Mouse (Mus musculus) kidney, embryonic 15.5 days (tissue): ENCODE data around the gene Urm1. TPM values are rescaled to one million over a fixed set of nuclear protein-coding genes. Genes with fewer than 3 reads are reported as not detected.
A peak's percentile ranks its signal among the peaks of the same experiment; 100 is the strongest.

ENCODE experiments used
- ATAC-seq: fragments of 200-750 bp; cut with Nextera tagmentation; replicated peaks from 2 replicates; pipeline ENCODE4 v1.8.0; 2017; ENCODE audit warnings: moderate TSS enrichment; ENCODE audit not compliant: low FRiP score
- H3K27ac ChIP-seq: fragments of 300-500 bp; sonication (generic); 2 replicates; pipeline ENCODE4 v1.5.1; 2015; ENCODE audit warnings: mild to moderate bottlenecking, inconsistent platforms
- H3K27me3 ChIP-seq: fragments of 300-500 bp; sonication (generic); 2 replicates; pipeline ENCODE4 v1.6.1; 2015; ENCODE audit warnings: inconsistent platforms
- H3K36me3 ChIP-seq: fragments of 300-500 bp; sonication (generic); 2 replicates; pipeline ENCODE4 v1.6.1; 2015; ENCODE audit warnings: inconsistent platforms
- H3K4me1 ChIP-seq: fragments of 300-500 bp; sonication (generic); 2 replicates; pipeline ENCODE4 v1.6.1; 2015; ENCODE audit warnings: inconsistent platforms
- H3K4me2 ChIP-seq: fragments of 300-500 bp; sonication (generic); 2 replicates; pipeline ENCODE4 v1.6.1; 2015; ENCODE audit warnings: moderate library complexity, mild to moderate bottlenecking, inconsistent platforms
- H3K4me3 ChIP-seq: fragments of 300-500 bp; sonication (generic); replicated peaks from 2 replicates; pipeline ENCODE4 v1.5.1; 2015; ENCODE audit warnings: mild to moderate bottlenecking, inconsistent platforms
- H3K9ac ChIP-seq: fragments of 300-500 bp; sonication (generic); 2 replicates; pipeline ENCODE4 v1.6.1; 2015; ENCODE audit warnings: mild to moderate bottlenecking, inconsistent platforms
- H3K9me3 ChIP-seq: fragments of 300-500 bp; sonication (generic); replicated peaks from 2 replicates; pipeline ENCODE4 v1.6.1; 2016; ENCODE audit warnings: inconsistent platforms
- WGBS: fragments of 180-500 bp; shearing (Covaris S2); methylation state at CpG from one replicate; pipeline ENCODE4 v1.1.7; 2015; ENCODE audit warnings: mixed read lengths; 5-methylcytosine and 5-hydroxymethylcytosine counted together
- polyA plus RNA-seq: library from polyadenylated mRNA; unstranded; fragments of >200 nt; fragmentation: Nextera tagmentation; extraction: Ambion mirVana; gene quantifications from 2 replicates; pipeline ENCODE4 v1.2.1, GENCODE M21; 2015

The Urm1 gene
- polyA plus RNA-seq, 1 experiment from 2014 or later: 30.0 TPM

- Histone ChIP-seq H3K4me2 (peak overlapping the region; percentile 91), H3K36me3 (peaks cover 32% of the 10 kb centered on the region), H3K4me1 (peaks cover 13% of the 10 kb centered on the region), H3K9me3 (no peaks in the 10 kb centered on the region), H3K27ac (peak overlapping the region; percentile 80), H3K9ac (peak overlapping the region; percentile 90), H3K27me3 (no peaks in the 10 kb centered on the region), H3K4me3 (peak overlapping the region; percentile 92)
- WGBS: under 1% methylated on average over 39 of the region's 39 CpGs
- ATAC-seq: peak; percentile 55
Measured at GRCm38 (mm10) chr2:29802827-29803201, 17.1 kb upstream of the Urm1 start.

GRCm38 (mm10) chr2:29803400-29803831, 16.5 kb upstream of the Urm1 start:
- no peak; the same call in 1 of the 2 replicates for ATAC-seq
- Histone ChIP-seq H3K36me3 (peaks cover 38% of the 10 kb centered on the region), H3K9me3 (no peaks in the 10 kb centered on the region), H3K4me1 (peaks cover 13% of the 10 kb centered on the region), H3K27me3 (no peaks in the 10 kb centered on the region), H3K27ac (peak overlapping the region; percentile 80), H3K4me2 (peak overlapping the region; percentile 91), H3K9ac (peak overlapping the region; percentile 90), H3K4me3 (peak overlapping the region; percentile 92)
- WGBS: 24% methylated on average over 6 of the region's 6 CpGs

- Histone ChIP-seq H3K36me3 (peaks cover 55% of the 10 kb centered on the region), H3K4me1 (peaks cover 50% of the 10 kb centered on the region), H3K9ac (no peak overlapping the region), H3K27me3 (no peaks in the 10 kb centered on the region), H3K4me2 (no peak overlapping the region), H3K4me3 (no peak overlapping the region), H3K9me3 (no peaks in the 10 kb centered on the region), H3K27ac (peak overlapping the region; percentile 72)
- 79% methylated on average over 11 of the region's 11 CpGs for WGBS
- ATAC-seq: no peak
Measured at GRCm38 (mm10) chr2:29815678-29816371, 4.0 kb upstream of the Urm1 start.

- no peaks in the 10 kb centered on the region for H3K9me3 ChIP-seq
- peaks cover 37% of the 10 kb centered on the region for H3K36me3 ChIP-seq
- ATAC-seq: 0 out of 2 replicates have a peak, but pooled peaks have one; percentile 22
- H3K4me1 ChIP-seq: peaks cover 55% of the 10 kb centered on the region
- H3K4me2 ChIP-seq: peak overlapping the region; percentile 55
- H3K27ac ChIP-seq: peak overlapping the region; percentile 72
- H3K4me3 ChIP-seq: peak overlapping the region; percentile 21; the same call in 1 of the 2 replicates
- 30% methylated on average over 8 of the region's 8 CpGs for WGBS
- no peaks in the 10 kb centered on the region for H3K27me3 ChIP-seq
- H3K9ac ChIP-seq: no peak overlapping the region
Measured at GRCm38 (mm10) chr2:29817426-29818232, 2.2 kb upstream of the Urm1 start.

GRCm38 (mm10) chr2:29819363-29819762, 512 bp upstream of the Urm1 start:
- 12% methylated on average over 2 of the region's 2 CpGs for WGBS
- Histone ChIP-seq H3K27ac (peak overlapping the region; percentile 99), H3K9me3 (no peaks in the 10 kb centered on the region), H3K27me3 (no peaks in the 10 kb centered on the region), H3K4me1 (peaks cover 55% of the 10 kb centered on the region), H3K4me2 (peak overlapping the region; percentile 73), H3K36me3 (peaks cover 20% of the 10 kb centered on the region), H3K9ac (peak overlapping the region; percentile 62; the same call in 1 of the 2 replicates), H3K4me3 (peak overlapping the region; percentile 49)
- ATAC-seq: no peak

DNA sequence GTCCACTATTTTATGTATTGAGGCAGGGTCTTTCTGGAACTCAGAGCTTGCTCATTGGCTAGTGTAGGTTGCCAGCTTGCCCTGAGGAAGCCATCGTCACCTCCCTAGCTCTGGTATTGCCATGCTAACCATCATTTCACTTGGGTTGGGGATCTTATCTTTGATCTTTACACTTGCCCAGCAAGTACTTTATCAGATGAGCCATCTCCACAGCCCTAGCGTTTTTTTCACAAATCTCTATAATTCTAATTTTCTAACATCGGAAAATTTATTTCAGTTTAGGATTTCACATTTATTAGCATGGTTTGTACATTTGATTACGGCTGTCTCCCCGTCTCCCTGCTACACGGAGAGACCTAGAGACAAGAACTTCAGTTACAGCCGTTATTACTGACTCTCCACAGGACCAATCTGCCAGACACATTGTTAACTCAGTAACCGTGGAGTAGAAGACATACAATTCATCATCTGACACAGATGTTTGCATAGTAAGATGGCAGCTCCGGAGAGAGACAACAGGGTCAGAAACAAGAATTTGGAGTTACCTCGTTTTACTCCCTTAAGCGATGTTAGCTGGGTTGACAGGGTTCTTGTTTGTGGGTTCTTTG, 6.5 kb downstream of the Urm1 start:
- Histone ChIP-seq H3K4me3 (peak overlapping the region; percentile 98), H3K4me2 (peak overlapping the region; percentile 85), H3K4me1 (peaks cover 20% of the 10 kb centered on the region), H3K9ac (peak overlapping the region; percentile 73), H3K36me3 (peaks cover 5% of the 10 kb centered on the region; the same call in 1 of the 2 replicates), H3K27ac (peak overlapping the region; percentile 98), H3K9me3 (no peaks in the 10 kb centered on the region), H3K27me3 (no peaks in the 10 kb centered on the region)
- no peak for ATAC-seq
- WGBS: 7% methylated on average over 11 of the region's 11 CpGs

DNA sequence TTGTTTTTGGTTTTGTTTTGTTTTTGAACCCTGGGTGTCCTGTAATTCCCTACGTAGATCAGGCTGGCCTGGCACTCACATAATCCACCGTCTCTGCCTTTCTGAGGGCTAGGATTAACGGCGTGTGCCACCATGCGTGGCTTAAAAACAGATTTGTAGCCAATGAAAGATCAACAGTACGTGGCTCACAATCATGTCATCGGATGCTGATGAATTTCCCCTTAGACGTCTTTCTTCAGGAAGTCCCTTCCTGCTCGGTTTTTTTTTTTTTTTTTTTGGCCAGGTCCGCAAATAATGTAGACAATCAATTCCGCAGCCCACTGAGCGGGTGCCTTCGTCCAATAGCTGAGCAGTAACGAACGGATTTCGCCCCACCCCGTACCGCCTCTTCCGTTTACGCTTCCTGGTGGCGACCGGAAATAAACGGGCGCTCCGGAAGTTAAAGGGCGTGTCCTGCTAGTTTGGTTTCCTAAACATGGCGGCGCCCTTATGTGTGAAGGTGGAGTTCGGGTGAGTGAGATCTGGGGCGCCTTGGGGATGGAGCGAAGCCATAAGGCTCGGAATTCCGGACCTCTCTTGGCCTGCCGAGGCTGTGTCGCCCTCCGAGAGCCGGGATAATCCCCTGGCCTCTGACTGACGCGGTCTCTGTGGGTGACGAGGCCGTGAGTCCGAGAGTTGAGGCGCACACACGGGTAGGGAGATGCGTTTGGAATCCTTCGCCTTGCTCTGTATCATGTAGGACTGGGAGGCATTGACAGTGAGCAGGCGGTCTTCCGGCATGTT, 7.2 kb downstream of the Urm1 start:
- H3K36me3 ChIP-seq: peaks cover 11% of the 10 kb centered on the region
- peak; percentile 96 for ATAC-seq
- peak overlapping the region; percentile 98 for H3K4me3 ChIP-seq
- H3K9ac ChIP-seq: peak overlapping the region; percentile 91
- no peaks in the 10 kb centered on the region for H3K27me3 ChIP-seq
- H3K9me3 ChIP-seq: no peaks in the 10 kb centered on the region
- H3K4me1 ChIP-seq: peaks cover 20% of the 10 kb centered on the region
- under 1% methylated on average over 48 of the region's 48 CpGs for WGBS
- peak overlapping the region; percentile 98 for H3K27ac ChIP-seq
- peak overlapping the region; percentile 85 for H3K4me2 ChIP-seq

- H3K36me3 ChIP-seq: peaks cover 14% of the 10 kb centered on the region
- peak overlapping the region; percentile 81 for H3K27ac ChIP-seq
- H3K4me1 ChIP-seq: peaks cover 20% of the 10 kb centered on the region
- ATAC-seq: 0 out of 2 replicates have a peak, but pooled peaks have one; percentile 10
- peak overlapping the region; percentile 91 for H3K9ac ChIP-seq
- peak overlapping the region; percentile 85 for H3K4me2 ChIP-seq
- WGBS: 2% methylated on average over 12 of the region's 12 CpGs
- H3K4me3 ChIP-seq: peak overlapping the region; percentile 98
- no peaks in the 10 kb centered on the region for H3K9me3 ChIP-seq
- no peaks in the 10 kb centered on the region for H3K27me3 ChIP-seq
Measured at GRCm38 (mm10) chr2:29827709-29828024, 7.8 kb downstream of the Urm1 start.

DNA sequence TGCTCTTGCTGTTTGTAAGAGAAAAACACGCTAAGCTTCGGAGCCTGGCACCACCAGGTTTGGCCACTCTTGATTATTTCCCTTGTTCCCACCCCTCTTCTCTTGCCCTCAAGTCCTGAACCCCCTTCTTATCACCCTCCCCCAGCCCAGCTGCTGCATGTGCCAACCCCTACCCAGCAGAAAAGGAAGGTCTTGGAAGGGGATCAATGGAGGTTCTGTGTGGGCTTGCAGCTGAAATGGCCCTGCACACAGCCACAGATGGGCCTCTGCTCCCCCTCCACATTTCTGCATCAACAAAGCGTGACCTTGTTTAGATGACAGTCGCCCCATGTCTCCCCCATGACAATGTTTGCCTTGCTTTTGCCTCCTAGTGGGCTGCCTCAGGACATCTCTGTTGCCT, 11.2 kb downstream of the Urm1 start:
- H3K27me3 ChIP-seq: no peaks in the 10 kb centered on the region
- H3K9me3 ChIP-seq: no peaks in the 10 kb centered on the region
- peaks cover 17% of the 10 kb centered on the region for H3K4me1 ChIP-seq
- WGBS: 71% methylated on average over 4 of the region's 4 CpGs
- no peak overlapping the region for H3K4me3 ChIP-seq
- H3K4me2 ChIP-seq: no peak overlapping the region
- no peak for ATAC-seq
- H3K9ac ChIP-seq: no peak overlapping the region
- H3K36me3 ChIP-seq: peaks cover 46% of the 10 kb centered on the region
- H3K27ac ChIP-seq: no peak overlapping the region

- Histone ChIP-seq H3K9me3 (no peaks in the 10 kb centered on the region), H3K4me3 (no peak overlapping the region), H3K4me2 (no peak overlapping the region), H3K36me3 (peaks cover 67% of the 10 kb centered on the region), H3K27ac (no peak overlapping the region), H3K4me1 (peaks cover 2% of the 10 kb centered on the region), H3K9ac (no peak overlapping the region), H3K27me3 (no peaks in the 10 kb centered on the region)
- no peak for ATAC-seq
- WGBS: 89% methylated on average over 5 of the region's 5 CpGs
Measured at GRCm38 (mm10) chr2:29833796-29834195, 13.9 kb downstream of the Urm1 start.

- Histone ChIP-seq H3K9ac (no peak overlapping the region), H3K9me3 (no peaks in the 10 kb centered on the region), H3K27me3 (no peaks in the 10 kb centered on the region), H3K4me1 (no peaks in the 10 kb centered on the region), H3K4me3 (no peak overlapping the region), H3K27ac (no peak overlapping the region), H3K4me2 (no peak overlapping the region), H3K36me3 (peaks cover 76% of the 10 kb centered on the region)
- WGBS: 61% methylated on average over 2 of the region's 2 CpGs
- no peak for ATAC-seq
Measured at GRCm38 (mm10) chr2:29835391-29835899, 15.6 kb downstream of the Urm1 start.
